Mouse (Mus musculus): ENCODE data around the gene Zfp93.

Gene Zfp93

DNA sequence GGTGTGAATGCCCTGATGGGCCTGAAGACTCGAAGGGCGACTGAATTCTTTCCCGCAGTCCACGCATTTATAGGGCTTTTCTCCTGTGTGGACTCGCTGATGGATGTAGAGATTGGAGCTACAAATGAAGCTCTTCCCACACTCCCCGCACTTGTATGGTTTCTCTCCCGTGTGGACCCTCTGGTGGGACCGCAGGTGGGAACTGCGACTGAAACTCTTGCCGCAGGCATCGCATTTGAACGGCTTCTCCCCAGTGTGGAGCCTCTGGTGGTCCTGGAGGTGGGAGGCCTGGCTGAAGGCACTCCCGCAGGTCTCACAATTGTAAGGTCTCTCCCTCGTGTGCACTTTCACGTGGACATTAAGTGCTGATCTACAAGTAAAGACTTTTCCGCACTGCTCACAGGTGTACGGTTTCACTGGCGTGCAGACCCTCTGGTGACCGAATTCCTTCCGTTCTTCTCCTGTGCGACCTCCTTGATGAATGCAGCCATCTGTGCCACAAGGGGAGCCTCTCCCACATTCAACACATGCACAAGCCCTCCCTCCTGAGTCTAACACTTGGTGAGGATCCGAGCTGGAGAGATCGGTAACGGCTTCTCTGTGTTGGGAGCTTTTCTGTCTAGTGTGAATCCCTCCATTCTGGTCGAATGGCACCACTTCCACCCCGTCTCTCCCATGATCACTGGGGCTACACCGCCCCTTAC lies 21.3 kb downstream of the Zfp93 start:
- no peak for DNase-seq (ENCODE audit: low spot score)

DNA sequence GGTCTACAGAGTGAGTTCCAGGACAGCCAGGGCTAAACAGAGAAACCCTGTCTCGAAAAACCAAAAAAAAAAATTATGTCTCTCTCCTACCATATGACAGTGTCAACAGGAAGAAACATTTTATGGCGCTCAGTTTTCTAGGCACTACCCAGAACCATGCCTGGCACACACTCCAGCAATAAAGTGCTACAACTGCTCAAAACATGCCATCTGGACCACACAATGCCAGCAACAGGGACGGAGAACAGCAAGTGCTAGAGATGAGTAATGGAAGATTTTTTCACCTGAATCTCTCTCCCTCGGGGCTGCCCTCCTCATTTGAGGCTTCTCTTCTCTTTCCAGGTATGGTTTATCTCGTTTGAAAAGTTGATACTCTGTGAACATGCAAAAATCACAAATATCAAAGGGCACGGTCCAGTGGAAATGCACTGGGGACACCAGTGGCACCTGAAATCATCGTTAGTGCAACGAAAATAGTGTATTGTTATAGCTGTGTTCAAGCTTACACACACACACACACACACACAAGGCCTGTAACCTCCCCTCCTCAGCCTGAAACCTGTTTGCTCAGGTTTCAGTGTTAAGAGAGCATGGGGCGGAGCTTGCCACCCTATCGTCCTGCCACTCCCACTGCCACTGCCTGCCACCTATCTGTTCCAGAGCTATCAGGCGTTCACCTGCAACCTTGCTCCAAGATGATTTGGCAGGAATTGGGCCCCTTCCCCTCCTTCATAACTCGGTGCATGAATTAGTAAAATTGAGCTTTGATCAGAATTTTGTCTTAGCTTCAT lies 23.0 kb downstream of the Zfp93 start:
- DNase-seq (ENCODE audit: low spot score): no peak

GRCm38 (mm10) chr7:24294763-24295162 lies 24.5 kb downstream of the Zfp93 start:
- no peak for DNase-seq (ENCODE audit: low spot score)

GRCm38 (mm10) chr7:24295376-24295775 lies 25.2 kb downstream of the Zfp93 start:
- no peak for DNase-seq (ENCODE audit: low spot score)

DNA sequence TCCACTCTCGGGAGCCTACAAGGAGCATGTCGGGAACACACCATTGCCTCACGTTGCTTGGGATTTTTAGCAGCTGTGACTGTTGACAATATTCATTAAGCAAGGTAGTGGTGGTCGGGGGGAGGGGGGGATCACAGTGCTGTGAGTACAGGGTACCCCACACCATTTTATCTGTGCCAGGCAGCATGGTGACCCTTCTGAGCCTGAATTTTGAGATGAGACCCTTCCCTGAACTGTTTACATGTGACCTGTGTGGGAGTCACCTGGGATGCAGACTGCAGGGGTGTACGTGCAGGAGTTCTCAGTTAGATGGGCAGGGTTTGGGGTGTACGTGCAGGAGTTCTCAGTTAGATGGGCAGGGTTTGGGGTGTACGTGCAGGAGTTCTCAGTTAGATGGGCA lies 26.2 kb downstream of the Zfp93 start:
- DNase-seq (ENCODE audit: low spot score): no peak

GRCm38 (mm10) chr7:24297361-24298095 lies 27.3 kb downstream of the Zfp93 start:
- DNase-seq (ENCODE audit: low spot score): no peak

DNA sequence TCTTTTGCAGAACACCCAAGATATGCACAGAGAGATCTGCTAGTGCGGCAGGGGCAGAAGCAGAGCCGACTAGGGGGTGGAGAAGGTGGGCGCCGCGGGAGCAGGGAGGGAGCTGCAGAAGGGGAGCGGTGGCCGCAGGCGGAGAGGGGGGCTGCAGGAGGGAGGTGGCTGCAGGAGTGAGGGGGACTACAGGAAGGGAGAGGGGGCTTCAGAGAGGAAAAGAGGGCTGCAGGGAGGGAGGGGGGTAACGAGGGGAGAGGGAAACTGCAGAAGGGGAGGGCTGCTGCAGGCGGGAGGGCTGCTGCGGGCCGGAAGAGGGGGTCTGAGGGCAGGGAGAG lies 28.4 kb downstream of the Zfp93 start:
- DNase-seq (ENCODE audit: low spot score): no peak

DNA sequence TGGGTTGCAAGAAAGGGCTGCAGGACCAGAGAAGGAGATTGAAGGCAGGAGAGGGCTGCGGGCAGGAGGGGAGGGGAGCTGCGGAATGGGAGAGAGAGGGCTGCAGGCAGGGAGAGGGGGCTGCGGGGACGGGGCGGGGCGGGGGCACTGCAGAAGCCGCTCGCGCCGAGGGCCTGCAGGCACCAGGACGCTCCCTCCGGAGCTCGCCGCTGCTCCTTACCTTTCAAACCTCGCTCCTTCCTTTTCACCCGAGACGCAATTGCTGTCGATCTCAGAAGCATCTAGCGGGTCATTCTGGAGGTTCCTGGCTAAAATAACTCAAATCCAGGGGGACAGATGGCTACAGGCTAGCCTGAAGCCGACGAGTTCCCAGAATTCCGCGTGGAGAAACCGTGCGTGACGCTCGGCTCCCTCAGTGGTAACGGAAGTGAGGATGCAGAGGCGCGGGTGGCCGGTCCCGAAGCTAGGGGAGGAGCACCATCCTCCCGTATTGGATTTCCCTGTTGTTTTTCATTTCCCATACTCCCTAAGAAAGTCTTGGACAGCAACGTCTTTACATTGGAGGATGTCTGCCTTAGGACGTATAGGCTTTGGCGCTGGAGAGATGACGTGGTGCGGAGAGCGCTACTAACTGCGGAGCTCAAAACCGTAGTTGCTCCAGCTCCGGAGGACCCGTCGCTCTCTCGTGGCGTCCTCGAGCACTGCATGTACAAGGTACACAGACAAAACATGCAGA lies 28.9 kb downstream of the Zfp93 start:
- peak; percentile 82 for DNase-seq (ENCODE audit: low spot score)

DNA sequence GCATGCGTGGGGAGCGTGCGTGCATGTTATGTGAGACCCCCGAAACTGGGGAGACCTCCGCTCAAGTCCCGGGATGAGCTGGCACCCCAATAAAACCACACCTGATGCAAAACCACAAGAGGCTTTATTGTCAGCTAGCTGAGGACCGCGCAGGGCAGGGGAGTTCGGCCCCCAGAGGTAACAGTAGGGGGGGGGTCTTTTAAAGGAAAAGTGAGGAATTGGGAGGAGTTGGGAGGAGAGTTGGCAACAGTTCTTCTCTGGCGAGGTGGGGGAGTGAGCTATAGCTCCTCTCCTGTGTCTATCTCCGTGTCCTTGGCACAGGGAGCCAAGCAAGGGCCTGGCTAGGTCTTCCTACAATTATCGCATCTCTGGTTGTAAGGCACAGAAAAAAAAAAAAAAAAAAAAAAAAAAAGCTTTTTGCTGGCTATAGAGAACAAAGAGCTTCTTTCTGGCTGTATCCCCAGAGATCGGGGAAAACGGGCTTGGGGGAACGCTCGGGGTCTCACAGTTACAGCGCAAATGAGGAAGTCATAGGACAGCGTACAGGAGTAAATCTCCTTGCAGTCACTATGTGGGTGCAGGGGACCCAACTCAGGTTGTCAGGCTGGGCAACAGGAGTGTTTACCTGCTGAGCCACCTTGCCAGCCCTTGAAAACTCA lies 29.7 kb downstream of the Zfp93 start:
- no peak for DNase-seq (ENCODE audit: low spot score)

DNA sequence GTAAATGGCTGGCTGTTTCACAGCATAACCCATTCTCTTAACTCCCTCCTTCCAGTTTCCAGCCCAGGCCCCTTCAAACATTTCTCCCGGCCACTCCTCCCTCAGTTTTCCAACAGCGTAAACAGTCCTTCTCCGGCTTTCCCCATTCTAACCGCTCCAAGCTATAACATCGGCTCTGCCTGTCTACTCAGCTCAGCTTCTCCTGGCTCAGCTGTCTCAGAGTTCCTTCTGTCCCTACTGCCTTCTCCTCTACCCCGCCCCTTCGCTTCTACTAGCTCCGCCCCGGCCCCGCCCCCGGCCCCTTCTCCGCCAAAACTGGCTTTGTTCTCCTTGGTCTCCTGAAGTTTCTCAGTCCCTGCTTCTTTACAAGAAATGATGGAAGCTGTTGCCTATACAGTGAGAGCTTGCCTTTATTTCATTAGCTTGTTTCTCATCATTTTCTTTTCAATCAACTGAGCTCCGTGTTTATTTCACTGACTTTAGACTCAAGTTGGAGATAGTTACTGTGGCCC lies 30.6 kb downstream of the Zfp93 start, which contains the start of gene Zfp61:
Gene Zfp61 (minus strand): TSS at position 462 of the 512 bp plus-strand sequence.
- DNase-seq (ENCODE audit: low spot score): no peak

DNA sequence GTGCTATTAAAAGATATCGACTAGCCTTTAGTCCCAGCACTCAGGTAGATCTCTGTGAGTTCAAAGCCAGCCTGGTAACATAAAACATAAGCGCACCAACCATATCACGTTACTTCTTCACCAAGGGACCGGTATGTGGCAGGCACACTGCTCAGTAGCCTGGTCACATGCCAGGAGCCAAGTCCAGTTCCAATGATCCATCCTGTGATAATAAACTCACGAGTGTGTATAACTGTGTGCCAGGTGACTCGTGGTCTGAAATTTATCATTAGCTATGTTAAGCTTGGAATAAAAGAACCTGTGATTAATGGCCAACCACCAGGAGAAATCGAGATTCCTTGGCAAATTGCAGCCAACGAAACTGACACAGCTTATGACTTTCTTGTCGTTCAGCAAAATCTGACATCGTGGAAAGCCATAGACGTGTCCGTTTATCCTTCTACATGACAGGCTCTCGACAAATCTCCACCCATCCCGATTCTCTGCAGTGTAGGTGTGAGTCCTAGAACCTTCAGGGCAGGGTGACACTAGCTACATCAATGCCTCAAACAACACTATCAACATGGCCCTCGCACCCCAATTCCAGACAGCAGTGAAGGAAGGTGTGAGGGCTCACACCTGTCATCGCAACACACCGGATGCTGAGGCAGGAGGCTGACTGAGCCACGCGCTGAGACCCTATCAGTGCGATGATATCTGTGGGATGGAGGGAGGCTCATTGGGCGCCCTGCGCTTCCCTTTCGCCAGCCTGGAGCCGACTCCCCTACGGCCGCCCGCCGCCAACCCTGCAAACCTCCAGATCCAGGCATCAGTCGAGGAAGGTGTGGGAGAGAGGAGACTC lies 45.7 kb downstream of the Zfp93 start:
- DNase-seq (ENCODE audit: low spot score): no peak

- peak; percentile 95 for DNase-seq (ENCODE audit: low spot score)
These were observed 46.4 kb downstream of the Zfp93 start, which contains the start of gene Zfp94 for GRCm38 (mm10) chr7:24316567-24317092. Gene Zfp94, minus strand, starts transcription at chr7:24316666.

DNA sequence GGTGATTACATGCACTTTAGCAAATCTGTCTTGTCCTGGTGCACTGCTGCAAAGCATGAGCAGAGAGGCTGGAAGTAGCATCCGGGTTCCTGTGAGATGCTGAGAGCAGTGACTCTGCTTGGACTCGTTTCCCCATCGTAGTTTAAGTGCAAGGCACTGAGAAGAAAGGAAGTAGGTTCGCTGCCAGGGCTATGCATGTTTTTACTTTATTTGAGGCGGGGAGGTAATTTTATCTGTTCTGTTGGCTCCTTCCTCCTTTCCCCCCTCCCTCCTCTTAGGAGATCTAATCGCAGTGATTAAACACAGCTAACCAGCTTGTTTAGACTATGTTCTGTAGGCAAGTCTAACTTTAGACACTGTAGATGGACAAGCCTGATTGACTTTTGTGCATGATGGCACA lies 48.7 kb downstream of the Zfp93 start:
- DNase-seq (ENCODE audit: low spot score): no peak

GRCm38 (mm10) chr7:24322593-24322992 lies 52.4 kb downstream of the Zfp93 start:
- DNase-seq (ENCODE audit: low spot score): no peak

DNA sequence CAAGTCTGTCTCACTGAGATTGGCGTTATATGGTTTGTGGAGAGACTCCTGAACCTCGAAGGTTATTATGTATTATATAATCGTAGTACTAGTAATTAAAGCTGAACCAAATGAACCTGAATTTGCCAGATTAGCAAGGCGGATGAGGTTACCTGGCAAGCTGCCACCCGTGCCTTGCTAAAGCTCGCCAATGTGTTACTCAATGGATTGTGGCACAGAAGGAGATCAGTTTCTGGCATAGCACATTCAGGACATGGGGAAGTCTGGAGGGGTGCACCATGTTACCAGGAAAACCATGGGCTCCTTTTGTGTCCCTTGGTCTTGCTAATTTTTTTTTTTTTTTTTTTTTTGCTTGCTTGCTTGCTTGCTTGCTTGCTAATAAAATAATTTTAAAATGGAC lies 55.0 kb downstream of the Zfp93 start:
- no peak for DNase-seq (ENCODE audit: low spot score)

DNA sequence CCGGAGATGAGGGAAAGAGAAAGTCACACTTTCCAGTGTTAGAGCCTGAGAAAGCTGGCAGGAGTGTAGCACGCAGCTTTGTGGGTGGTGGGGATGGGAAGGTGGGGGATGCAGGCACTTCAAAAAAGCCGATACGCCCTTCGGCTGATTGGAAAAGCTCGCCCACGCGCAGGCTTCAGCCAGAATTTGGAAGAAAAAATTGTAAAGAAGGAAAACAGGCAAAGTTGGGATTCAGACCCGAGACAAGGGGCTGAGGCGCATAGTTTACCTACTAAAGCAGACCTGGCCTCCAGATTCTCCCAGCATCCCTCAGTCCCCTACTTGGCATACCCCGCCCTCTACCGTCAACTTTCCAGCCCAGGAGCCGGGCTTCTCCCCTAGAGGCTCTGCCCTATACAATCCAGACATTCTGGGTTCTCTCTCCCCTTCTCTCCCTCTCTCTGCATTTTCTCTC lies 55.5 kb downstream of the Zfp93 start:
- no peak for DNase-seq (ENCODE audit: low spot score)

DNA sequence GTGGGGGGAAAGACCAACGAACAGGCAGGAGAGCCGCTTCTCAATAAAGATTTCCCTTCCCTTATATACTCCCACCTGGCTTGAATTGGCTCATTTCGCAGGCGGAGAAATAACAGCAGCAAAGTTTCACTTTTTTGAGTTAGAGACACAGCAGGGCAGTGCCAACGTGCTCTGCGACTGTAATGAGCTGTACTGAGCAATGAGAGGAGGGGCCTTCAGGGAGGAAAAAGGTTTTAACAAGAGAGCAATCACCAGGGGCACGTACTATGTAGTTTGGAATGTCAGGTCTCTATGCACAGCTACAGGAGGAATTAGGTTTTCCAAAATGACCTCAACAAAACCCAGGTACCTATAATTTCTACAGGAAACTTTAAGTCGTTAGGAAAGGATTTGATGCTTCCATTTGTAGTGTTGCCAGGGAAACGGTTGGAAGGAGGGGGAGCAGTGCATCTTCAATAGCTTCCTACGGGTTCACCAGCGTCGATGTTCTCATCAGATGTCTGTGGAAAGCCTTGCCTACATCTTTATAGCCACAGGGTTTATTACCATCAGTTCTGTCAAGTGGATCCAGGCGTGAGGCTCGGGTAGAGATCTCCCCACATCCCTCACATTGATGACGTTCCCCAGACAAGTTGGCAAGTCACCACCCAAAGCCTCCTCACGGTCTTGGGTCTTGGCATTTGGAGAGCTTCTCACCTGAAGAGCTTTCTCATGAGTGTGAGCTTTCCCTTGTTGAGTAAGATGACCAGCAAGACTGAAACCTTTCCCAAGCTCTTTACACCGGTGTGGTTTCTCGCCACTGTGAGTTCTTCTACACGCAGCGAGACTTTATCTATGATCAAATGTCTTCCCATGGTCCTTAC lies 56.3 kb downstream of the Zfp93 start:
- no peak for DNase-seq (ENCODE audit: low spot score)

All from left cerebral cortex, adult 11 months (tissue).